Mouse (Mus musculus): ENCODE measurements around the gene Frmpd1.

DNA sequence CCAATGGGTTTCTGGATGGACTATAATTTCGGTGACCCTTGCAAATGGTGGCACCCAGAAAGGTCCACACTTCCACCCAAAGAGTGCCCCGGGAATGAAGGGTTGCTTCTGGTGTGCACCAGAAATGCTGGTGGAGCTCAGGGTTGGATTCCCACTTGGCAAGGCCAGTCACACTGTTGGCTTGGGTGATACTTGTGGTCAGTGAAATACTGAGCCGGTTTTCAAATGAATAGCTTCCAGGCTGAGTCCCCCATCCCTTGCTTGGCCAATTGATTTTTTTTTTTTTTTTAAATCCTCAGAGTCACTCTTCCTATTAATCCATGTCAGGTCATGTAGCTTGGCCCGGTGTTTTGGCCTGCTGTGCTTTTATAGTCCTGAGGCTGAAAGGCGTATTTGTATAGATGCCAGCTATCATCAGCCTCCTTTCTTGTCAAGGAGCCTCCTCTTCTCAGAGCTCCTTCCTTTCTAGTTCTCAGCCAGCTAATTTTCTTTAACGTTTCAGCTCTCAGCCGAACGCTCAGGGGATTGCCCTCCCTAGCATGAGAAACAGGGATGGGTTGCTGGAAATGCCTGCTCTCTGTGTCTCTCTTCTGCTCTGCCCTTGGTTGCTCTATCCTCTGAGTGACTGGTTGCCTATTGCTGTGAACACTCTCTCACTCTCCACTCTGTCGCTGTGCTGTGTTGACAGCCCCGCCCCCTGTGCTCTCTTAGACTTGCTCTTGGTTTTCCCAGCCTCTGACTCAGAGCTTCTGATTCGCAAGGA is 69.3 kb downstream of the Frmpd1 start:
- TF ChIP-seq POLR2A (IDR thresholded peaks at IDR 0.05; ENCODE audit: borderline replicate concordance, insufficient read depth, low read length) (no peak), CTCF (IDR thresholded peaks at IDR 0.05; ENCODE audit: borderline replicate concordance, insufficient read depth, low read depth, low read length) (no peak)

Data from cerebellum, adult 2 months (tissue).